In the genomic region with DNA sequence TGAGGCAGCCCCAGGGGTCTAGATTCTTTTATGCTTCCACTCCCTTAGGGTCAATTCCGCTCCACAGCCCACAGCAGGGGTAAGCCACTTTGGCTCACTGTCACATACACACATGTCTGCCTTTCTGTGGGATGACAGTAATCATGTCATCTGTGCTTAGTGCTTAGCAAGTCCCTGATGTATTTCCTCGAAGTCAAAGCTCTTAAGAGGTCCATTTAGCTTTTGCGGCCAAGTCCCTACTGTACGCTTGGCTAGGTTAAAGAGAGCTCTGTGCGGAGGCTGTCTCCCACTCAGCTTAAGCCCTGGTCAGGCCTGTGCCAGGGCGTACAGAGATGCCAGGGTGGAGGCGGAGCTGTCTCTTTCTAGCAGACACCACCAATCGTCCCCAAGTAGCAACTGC, we compare ENCODE assay signal across 15 mouse cellular contexts. TPM values are rescaled to one million over a fixed set of nuclear protein-coding genes. Genes with fewer than 3 reads are reported as not detected.
DNase-seq lines count a peak whose midpoint lies in the region; ATAC-seq lines count a peak whose summit lies in the region.
"Had no signal": no experiment of that assay in that cellular context is flagged by ENCODE, and none has a peak within 500 bp of the region (broad histone marks: within the 10 kb centered on the region; RNA-seq: fewer than 3 reads in every experiment).

No protein-coding gene starts in this region.

- no peaks in the 10 kb centered on the region for H3K9me3 ChIP-seq in midbrain, embryonic 10.5 days (replicated peaks)
- H3K9me3 ChIP-seq in midbrain, embryonic 14.5 days (ENCODE audit: control insufficient read depth, low read length) = no peaks in the 10 kb centered on the region
- no peaks in the 10 kb centered on the region for H3K9me3 ChIP-seq in hindbrain, embryonic 13.5 days

- intact Hi-C loops in left cerebral cortex, postnatal 25 days (cut with DNase I) = no loop called here

- H3K36me3 ChIP-seq in midbrain, embryonic 10.5 days = no peaks in the 10 kb centered on the region
- no peaks in the 10 kb centered on the region for H3K36me3 ChIP-seq in midbrain, embryonic 14.5 days (ENCODE audit: control insufficient read depth, insufficient read depth, low read length)
- no peaks in the 10 kb centered on the region for H3K36me3 ChIP-seq in hindbrain, embryonic 13.5 days

- peaks cover 15% of the 10 kb centered on the region for H3K4me1 ChIP-seq in midbrain, embryonic 10.5 days
- H3K4me1 ChIP-seq in midbrain, embryonic 14.5 days (ENCODE audit: control insufficient read depth, insufficient read depth, low read length) = no peaks in the 10 kb centered on the region
- peaks cover 11% of the 10 kb centered on the region for H3K4me1 ChIP-seq in hindbrain, embryonic 13.5 days (replicated peaks)

- H3K4me2 ChIP-seq in midbrain, embryonic 14.5 days (ENCODE audit: low read length) = no peak overlapping the region
- H3K4me2 ChIP-seq in hindbrain, embryonic 13.5 days = no peak overlapping the region

- H3K4me3 ChIP-seq in midbrain, embryonic 10.5 days = no peak overlapping the region
- no peak overlapping the region for H3K4me3 ChIP-seq in midbrain, embryonic 14.5 days (replicated peaks; ENCODE audit: low read depth, low read length)
- H3K4me3 ChIP-seq in hindbrain, embryonic 13.5 days = no peak overlapping the region
- H3K4me3 ChIP-seq: myocyte had no signal

- no peak for DNase-seq in midbrain, embryonic 10.5 days (ENCODE audit: low spot score)
- DNase-seq in midbrain, embryonic 14.5 days = no peak
- peak; percentile 34 for DNase-seq in cerebellum, adult 8-10 months
- DNase-seq in retina, embryonic 14.5 days (ENCODE audit: low spot score) = peak; percentile 78
- no peak for DNase-seq in layer of hippocampus, adult 18-20 months (ENCODE audit: low spot score in 2 of 2)
- DNase-seq in layer of hippocampus, postnatal 36 days = no peak
- DNase-seq in left cerebral cortex, postnatal 25 days (ENCODE audit: low spot score in 2 of 2) = no peak
- DNase-seq: kidney, adult 18-20 months; lung, postnatal 4 days had no signal

- H3K27ac ChIP-seq in midbrain, embryonic 10.5 days (replicated peaks) = 0 out of 2 replicates have a peak overlapping the region, but pooled peaks have one; percentile 5
- no peak overlapping the region for H3K27ac ChIP-seq in midbrain, embryonic 14.5 days (replicated peaks; ENCODE audit: low read depth, low read length)
- H3K27ac ChIP-seq in hindbrain, embryonic 13.5 days = no peak overlapping the region; the same call in 1 of the 2 replicates

- no peaks in the 10 kb centered on the region for H3K27me3 ChIP-seq in midbrain, embryonic 10.5 days (ENCODE audit: low read depth, poor library complexity, severe bottlenecking)
- H3K27me3 ChIP-seq in midbrain, embryonic 14.5 days (ENCODE audit: control insufficient read depth, insufficient read depth, low read length) = no peaks in the 10 kb centered on the region
- no peaks in the 10 kb centered on the region for H3K27me3 ChIP-seq in hindbrain, embryonic 13.5 days

- no peak overlapping the region for H3K9ac ChIP-seq in midbrain, embryonic 14.5 days (replicated peaks; ENCODE audit: low read length)
- H3K9ac ChIP-seq in hindbrain, embryonic 13.5 days = no peak overlapping the region

- ATAC-seq in midbrain, embryonic 14.5 days (ENCODE audit: low FRiP score, low TSS enrichment) = no peak
- ATAC-seq in hindbrain, embryonic 13.5 days (ENCODE audit: low FRiP score) = peak; percentile 68
- ATAC-seq: CD4-positive, CD25-positive, alpha-beta regulatory T cell, adult 4 months had no signal

- WGBS in midbrain, embryonic 10.5 days = 83% methylated on average over 8 of the region's 8 CpGs
- WGBS in midbrain, embryonic 14.5 days = 63% methylated on average over 8 of the region's 8 CpGs
- 68% methylated on average over 8 of the region's 8 CpGs for WGBS in hindbrain, embryonic 13.5 days

RNA-seq across cellular contexts. Expression of a gene that starts 45.2 kb away (rescaled TPM):
- 0.11 and 0.15 TPM in 2 replicates for polyA plus RNA-seq in midbrain, embryonic 10.5 days (2016; fragmentation: Nextera tagmentation; extraction: Ambion mirVana)
- polyA plus RNA-seq in midbrain, embryonic 14.5 days (2014; fragmentation: Nextera tagmentation; extraction: Ambion mirVana) = 0.87 and 0.98 TPM in 2 replicates
- polyA plus RNA-seq in hindbrain, embryonic 13.5 days (2015; fragmentation: Nextera tagmentation; extraction: Ambion mirVana) = 0.40 and 0.42 TPM in 2 replicates
- 1 to 10 TPM; 4.5 to 5.8 TPM for total RNA-seq in layer of hippocampus, adult 18-20 months (2021)
- 1 to 10 TPM; 4.3 to 4.4 TPM for total RNA-seq in layer of hippocampus, postnatal 36 days (2021)
- total RNA-seq in left cerebral cortex, postnatal 25 days (2021) = 1 to 10 TPM; 1.5 to 1.6 TPM
- total RNA-seq: heart, postnatal 25 days had no signal
- polyA plus RNA-seq: CD4-positive, CD25-positive, alpha-beta regulatory T cell, adult 4 months; limb, embryonic 11.5 days; liver, embryonic 16.5 days had no signal

Comparison
In these comparisons a context has a peak if more than half of its experiments do, and no peak if none do; other contexts are left out.
1. DNase-seq: peak in cerebellum, adult 8-10 months (single experiment) and retina, embryonic 14.5 days (single experiment); none in midbrain, embryonic 10.5 days (single experiment), midbrain, embryonic 14.5 days (single experiment), layer of hippocampus, adult 18-20 months (0 of 2), layer of hippocampus, postnatal 36 days (0 of 2) and left cerebral cortex, postnatal 25 days (0 of 2).